Mouse (Mus musculus) left cerebral cortex, adult 9 months (tissue): ENCODE results near the gene Gatd1.

ENCODE experiments used
- DNase-seq, 2 experiments: peaks; one replicate each; pipeline ENCODE4 v3.0.0; 2022; ENCODE audit warnings: low spot score in 2 of 2

The Gatd1 gene

DNA sequence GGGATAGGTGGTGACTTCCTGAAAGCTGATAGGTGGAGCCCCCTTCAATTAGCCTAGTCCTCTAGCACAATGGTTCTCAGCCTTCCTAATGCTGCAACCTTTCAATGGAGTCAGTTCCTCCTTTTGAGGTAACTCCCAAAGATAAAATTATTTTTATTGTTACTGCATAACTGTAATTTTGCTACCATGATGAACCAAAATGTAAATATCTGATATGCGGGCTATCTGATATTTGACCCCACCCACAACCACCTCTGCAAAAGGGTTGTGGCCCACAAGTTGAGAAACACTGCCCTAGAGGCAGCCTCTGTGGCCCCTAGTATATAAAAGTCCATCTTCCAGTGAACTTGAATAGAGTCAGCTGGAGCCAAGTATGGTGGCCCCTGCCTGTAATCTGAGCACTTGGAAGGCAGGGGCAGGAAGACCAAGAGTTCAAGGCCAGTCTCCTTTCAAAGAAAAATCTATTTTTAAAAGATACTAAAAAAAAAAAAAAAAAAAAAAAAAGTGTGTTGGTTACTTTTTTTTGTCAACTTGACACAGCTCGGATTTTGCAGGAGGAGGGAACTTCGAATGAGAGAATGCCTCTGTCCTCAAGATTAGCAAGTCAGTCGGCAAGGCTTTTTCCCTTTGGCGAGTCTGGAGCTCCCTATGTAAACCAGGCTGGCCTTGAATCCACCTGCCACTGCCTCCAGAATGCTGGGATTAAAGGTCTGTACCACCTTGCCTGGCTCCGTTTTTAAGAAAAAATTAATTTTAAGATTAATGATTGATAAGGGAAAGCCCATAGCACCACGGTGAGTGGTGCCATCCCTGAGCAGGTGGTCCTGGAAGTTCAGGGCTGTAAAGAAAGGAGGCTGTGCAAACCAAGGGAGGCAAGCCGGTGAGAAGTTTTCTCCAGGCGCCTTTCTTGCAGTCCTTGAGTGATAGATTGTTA, 23.3 kb downstream of the Gatd1 start:
- DNase-seq, result no peak

DNA sequence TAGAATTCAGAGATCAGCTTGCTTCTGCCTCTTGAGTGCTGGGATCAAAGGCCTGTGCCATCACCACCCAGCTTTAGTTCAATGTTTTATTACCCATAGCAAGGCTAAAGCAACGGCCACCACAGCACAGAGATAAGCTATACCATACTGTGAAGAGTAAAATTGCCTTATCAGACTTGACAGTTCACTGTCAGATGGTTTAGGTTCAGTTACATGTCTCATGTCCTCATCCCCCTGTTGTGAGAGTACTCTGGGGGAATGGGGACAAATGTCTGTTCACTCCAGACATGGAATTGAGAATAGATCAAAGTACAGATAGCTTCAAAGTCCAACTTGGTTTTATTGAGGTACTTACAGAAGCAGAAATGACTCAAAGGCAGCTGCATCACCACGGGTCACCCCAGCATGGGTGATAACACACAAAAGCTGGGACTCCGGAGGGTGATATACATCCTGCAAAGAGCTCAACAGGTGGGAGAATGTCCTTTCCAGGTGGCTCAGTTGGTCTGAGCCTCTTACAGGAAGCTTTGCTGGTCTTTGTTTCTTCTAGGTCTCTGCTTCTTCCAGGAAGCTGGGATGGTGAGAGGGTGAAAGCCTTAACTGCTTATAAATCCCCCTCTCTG, 25.3 kb downstream of the Gatd1 start:
- no peak for DNase-seq

DNA sequence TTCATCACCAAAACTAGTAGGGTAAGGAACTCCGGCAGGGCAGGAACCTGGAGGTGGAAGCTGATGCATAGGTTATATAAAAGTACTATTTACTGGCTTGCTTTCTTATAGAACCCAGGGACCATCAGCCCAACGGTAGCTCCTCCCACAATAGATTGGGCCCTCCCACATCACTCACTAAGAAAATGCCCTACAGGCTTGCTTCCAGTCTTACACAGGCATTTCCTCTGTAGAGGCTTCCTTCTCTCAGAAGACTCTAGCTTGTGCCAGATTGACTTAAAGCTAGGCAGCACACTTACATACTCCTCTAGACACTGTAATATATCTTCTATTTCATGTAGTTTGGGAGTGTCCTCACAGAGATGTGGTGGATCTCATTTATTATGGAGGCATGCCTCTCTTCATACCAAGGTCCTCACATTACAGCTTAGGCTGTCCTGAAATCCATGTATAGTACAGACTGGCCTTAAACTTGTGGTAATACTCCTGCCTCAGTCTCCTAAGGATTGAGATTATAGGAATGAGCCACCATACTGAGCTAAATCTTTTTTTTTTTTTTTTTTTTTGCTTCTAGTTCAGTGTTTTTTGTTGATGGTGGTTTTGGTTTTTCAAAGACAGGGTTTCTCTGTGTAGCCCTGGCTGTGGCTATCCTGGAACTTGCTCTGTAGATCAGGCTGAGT, 26.0 kb downstream of the Gatd1 start:
- DNase-seq, result no peak

DNA sequence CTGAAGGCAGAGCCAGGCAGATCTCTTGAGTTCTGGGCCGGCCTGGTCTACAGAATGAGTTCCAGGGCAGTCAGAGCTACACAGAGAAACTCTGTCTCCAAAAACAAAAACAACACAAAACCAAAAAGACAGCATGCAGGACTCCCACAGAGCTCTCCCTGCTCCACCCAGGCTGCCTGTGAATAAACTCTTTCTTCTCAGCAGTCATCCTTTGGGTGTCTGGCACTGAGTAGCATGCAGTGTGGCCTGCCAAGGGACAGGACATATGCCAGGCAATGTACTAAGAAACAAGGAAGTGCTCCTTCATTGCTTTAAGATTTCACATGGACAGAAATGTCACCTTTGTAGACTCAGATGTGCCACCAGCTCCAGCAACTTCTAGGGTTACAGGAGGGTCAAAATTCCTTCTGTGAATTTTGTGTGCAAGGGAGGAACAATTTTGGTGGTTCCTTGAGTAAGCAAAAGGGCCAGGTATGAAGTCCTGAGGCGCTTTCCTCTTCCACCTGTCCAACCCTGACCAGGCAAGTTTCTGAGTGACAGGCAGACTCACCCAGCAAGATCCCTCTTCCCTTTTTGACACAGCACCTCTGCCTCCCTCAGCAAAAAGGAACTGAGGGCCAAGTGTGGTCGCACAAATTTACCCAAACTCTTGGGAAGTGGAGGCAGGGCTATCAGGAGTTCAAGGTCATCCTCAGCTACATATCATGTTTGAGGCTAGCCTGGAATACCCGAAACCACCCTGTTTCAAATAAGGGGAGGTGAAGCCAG, 32.7 kb downstream of the Gatd1 start:
- DNase-seq, result no peak

DNA sequence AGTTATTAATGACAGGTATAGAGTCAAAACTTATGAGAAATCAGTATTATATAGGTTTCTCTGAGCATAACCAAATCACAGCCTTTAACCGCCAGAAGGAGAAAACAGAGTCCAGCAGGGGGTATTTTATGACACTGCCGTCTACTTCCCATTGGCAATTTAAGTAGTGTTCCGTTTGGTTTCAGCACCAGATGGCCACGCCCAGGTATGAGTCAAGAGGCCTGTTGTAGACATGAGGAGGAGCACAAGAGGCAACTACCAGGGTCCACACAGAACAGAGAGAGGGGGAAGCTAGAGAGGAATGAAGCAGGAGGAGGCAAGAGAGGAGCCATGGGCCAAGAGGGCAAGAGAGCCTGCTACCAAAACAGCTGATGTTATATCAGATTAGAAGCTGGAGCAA, 34.4 kb downstream of the Gatd1 start:
- no peak for DNase-seq

DNA sequence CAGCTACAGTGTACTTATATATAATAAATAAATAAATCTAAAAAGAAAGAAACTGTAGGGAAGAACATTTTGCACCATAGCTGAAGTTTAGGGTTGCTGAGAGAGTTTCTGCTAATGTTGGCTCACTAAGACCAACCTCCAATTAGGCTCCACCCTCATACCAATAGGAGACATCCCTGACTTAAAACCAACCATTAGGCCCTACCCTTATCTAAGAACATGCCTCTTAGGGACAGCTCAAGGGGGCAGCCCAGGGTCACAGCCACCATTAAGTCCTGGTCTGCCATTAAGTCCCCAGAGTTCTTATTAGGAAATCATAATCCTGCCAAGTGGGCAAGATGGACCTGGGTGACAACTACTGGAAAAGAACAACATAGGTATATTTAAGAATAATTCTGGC, 39.5 kb downstream of the Gatd1 start:
- DNase-seq, result no peak

DNA sequence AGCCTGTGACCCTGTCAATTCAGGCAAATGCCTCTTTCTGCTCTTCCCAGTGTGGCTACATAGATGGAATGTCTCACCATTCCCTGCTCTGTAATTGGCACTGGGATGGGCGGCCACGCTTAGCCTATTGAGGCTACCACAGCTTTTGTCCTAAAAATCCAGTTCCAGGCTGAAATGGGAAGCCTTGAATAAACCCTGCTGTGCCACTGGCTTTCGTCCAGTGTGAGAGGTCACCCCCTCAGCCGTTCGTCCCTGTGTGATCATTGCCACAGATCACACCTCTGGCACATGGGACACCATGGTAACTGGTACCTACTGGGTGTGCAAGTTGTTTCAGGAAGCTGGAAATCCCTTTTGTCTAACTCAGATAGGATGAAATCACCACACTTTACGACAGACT, 40.3 kb downstream of the Gatd1 start:
- DNase-seq, result no peak

DNA sequence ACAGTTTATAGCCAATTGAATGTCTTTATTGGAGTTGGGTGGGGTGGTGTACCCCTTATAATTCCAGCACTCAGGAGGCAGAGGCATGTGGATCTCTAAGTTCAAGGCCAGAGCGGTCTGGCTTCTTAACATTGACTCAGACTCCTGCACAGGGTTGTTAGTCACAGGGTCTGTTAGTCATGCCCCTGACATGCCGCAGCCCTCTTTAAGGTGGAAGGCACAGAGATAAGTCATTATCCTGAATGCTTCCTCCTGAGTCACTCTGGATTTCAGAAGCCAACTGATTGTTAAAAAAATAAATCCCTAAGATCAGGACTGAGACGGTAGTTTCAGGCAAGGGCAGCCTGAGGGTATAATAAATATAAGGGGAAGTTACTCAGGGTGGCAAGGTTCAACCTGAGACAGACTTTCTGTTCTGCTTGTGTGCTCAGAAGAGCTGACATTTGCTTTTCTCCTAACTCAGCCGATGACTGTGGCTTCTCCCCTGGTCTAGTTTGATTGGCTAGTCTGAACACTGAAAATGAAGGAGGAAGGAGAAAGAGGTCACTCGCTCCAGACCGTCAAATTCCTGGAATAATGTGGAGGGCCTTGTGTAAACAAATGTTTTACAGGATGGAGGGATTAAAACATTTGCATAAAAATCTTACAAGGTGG, 41.9 kb downstream of the Gatd1 start:
- no peak for DNase-seq

DNA sequence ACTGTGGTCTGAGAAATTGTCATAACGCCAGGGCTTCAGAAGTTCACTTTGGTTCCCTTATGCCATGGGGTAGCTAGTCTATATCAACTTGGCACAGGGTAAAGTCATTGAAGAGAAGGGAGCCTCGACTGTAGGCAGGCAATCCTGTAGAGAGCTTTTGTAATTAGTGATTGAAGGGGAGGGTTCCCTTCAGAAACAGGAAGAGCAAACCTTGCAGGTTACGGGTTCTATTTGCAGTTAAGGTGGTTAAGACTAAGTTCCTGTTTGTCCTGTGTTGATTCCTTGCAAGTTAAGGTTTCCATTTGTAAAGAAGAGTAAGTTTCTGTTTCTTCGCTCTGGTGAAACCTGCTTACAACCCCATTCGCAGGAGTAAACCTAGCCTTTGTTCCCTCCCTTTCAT, 44.0 kb downstream of the Gatd1 start:
- DNase-seq, result no peak

DNA sequence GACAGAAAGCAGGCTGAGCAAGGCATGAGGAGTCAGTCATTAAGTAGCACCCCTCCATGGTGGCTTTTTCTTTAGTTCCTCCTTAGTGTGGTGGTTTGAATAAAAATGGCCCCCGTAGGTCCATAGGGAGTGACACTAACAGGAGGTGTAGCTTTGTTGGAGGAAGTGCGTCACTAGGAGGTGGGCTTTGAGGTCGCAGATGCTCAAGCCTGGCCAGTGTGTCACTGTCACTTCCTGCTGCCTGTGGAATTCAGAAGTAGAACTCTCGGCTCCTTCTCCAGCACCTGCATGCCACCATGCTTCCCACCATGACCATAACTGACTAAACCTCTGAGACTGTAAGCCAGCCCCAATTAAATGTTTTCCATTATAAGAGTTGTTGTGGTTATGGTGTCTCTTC, 46.6 kb downstream of the Gatd1 start:
- DNase-seq, result no peak

DNA sequence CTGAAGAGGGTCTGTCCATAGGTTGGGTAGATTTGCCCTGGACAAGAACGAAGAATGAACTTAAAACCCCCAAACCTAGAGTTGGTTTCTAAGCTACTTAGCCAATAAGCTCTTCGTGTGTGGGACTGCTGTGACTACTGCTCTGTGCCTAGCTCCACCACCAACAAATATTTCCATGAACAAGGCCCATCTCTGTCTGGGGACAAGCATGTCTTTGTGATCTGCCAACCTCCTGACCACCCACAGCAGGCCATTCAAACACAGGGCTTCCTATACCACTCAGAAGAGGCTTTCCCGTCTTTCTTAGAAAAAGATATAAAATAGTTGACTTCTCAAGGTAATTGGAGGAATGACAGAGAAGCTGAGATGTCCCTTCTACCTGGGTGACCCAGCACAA, 48.9 kb downstream of the Gatd1 start:
- DNase-seq, result peak in 1 of 2 experiments; percentile 47

DNA sequence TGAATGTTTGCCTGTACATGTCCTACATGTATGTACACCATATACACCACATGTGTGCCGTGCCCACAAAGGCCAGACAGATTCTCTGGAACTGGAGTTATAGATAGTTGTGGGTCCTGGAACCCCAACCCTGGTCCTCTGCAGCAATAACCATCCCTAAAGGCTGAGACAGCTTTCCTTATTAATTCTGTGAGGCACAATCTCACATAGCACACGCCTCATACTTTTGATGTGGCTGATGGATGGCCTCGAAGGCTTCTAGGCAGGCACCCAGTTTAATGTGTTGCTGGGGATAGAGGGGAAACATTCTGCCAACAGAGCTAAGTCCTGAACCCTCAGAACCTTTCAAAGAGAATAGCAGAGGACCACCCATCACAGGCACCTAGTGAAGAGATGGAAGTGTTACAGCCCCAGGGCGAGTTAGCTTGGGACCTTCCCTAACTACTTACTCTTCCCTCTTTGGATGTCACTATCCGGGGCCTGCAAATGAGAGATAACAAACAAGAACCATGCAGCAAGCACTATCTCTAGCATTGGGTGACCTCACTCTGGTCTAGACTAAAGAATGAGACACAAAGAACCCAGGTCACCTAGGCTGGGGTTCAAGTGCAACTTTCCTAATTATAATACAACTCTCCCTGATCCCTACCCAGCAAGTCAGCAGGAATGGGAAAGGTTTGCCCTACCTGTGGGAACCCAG, 49.4 kb downstream of the Gatd1 start:
- DNase-seq, result no peak

DNA sequence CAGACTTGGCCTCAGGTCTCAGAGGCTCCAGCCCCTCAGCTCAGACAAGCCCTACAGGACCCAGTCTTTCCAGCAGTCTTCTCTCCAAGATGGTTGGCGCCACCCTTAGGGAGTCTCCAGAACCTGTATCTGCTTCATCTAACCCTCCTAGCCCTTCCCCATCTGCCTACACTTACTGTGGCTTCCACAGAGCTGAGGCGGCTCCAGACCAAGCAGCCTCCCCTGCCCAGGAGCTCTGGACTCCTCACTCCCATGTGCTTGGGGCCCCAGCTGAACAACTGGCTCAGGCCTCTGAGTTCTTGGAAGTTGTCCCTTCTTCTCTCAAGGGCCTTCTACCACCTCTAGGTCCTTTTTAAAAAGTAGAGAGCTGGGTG, 50.2 kb downstream of the Gatd1 start:
- DNase-seq, result no peak

DNA sequence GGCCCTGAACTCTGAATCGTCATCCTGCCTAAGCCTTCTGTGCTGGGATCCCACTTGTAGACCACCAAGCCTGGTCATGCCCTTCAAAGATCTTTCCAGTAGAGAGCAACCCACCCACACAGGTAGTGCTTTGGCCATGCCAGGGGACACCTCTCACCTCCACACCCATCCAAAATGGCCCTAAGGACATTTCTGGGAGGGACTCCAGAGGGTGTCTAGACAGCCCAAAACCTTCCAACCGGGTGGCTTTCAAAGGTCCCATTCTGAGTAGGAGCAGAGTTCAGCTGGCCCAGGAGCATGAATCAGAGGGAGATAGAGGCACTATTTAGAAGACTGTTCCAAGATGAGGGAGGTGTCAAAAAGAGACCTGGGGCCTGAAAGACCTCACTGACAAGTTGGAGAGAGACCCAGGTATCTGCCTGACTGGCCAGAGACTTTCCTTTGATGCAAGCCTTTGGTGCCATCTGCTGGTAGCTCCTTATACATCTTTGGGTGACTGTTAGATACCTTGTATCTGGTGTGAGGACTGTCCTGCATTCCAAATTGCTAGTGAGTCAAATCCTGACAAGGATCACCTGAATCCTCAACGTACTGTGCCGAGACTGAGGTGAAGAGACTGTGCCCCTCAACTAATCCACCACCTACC, 50.7 kb downstream of the Gatd1 start:
- DNase-seq, result peak in 1 of 2 experiments; percentile 87

DNA sequence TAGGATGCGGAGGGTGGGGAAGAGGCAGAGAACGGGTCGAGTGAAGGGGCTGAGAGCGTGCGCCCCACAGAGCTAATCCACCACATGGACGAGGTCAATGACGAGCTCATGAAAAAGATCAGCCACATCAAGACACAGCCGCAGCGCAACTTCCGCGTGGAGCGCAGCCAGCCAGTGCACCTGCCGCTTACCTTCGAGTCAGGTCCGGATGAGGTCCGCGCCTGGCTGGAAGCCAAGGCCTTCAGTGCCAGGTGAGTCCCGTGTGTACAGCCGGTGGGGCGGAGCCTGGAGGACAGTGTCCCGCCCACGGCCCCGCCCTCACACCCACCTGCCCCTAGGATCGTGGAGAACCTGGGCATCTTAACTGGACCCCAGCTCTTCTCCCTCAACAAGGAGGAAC, 52.4 kb downstream of the Gatd1 start:
- DNase-seq, result no peak
